Mouse (Mus musculus): ENCODE data around the gene Pdcd11. TPM values are rescaled to one million over a fixed set of nuclear protein-coding genes. Genes with fewer than 3 reads are reported as not detected.

The Pdcd11 gene
- polyA plus RNA-seq, 1 experiment from 2014 or later = 8.7 TPM

DNA sequence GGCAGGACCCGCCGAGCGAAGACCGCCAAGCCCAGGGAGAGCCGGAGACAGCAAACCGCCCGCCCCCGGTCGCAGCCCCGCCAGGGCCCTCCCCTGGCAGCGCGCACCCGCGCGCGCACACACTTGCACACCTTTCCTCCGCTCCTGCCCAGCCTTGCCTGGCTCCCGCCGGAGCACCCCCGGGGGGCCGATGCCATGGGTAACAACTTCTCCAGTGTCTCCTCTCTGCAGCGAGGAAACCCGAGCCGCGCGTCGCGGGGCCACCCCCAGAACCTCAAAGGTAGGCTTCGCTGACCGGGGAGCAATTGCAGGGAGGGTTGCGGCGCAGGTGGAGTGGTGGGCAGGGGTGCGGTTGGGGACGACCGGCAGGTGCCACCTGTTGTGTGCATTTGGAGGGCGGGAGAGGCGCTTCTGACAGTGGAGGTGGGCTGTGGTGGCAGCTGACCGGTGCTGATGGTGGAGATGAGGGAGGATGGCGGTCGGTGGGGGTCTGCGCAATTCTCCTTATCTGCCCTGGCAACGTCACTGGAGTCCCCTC lies 88.8 kb downstream of the Pdcd11 start:
- under 1% methylated on average over 42 of the region's 42 CpGs for WGBS
- H3K9me3 ChIP-seq = peaks cover 11% of the 10 kb centered on the region
- H3K36me3 ChIP-seq = no peaks in the 10 kb centered on the region
- peak overlapping the region; percentile 77 for H3K4me3 ChIP-seq
- H3K27me3 ChIP-seq (ENCODE audit: insufficient read depth, poor library complexity, severe bottlenecking) = peaks cover 71% of the 10 kb centered on the region
- peaks cover 28% of the 10 kb centered on the region for H3K4me1 ChIP-seq (replicated peaks)
- peak; percentile 38 for DNase-seq (ENCODE audit: low spot score)
- peak overlapping the region; percentile 77 for H3K27ac ChIP-seq

DNA sequence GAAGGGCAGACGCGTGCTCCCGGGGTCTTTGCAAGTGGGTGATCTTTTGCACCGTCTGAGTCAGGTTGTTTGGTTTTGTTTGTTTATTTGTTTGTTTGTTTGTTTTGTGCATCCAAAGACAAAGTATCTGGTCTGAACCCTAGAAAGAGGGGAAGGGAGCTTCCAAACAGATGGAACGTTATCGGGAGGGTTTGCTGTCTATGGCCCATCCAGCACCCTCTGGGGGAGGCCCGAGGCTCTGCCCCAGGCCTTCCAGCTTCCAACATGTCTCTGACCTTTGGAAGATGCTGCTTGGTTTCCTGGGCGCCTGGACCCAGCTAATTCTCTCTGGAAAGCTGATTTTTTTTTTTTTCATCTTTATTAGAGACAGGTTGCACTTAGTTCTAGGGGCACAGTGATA lies 89.4 kb downstream of the Pdcd11 start:
- H3K36me3 ChIP-seq = no peaks in the 10 kb centered on the region
- peak overlapping the region; percentile 77 for H3K4me3 ChIP-seq
- H3K27me3 ChIP-seq (ENCODE audit: insufficient read depth, poor library complexity, severe bottlenecking) = peaks cover 71% of the 10 kb centered on the region
- DNase-seq (ENCODE audit: low spot score) = no peak
- H3K9me3 ChIP-seq = peaks cover 11% of the 10 kb centered on the region
- peaks cover 30% of the 10 kb centered on the region for H3K4me1 ChIP-seq (replicated peaks)
- WGBS = 19% methylated on average over 8 of the region's 8 CpGs
- no peak overlapping the region for H3K27ac ChIP-seq

Other genes starting within 250 kb of the Pdcd11 start
- 75.7 and 248 TPM in 2 replicates for gene Ina, start 76.1 kb upstream of the Pdcd11 start, polyA plus RNA-seq (2016; fragmentation: Nextera tagmentation; extraction: Ambion mirVana)
- 65.1 and 69.6 TPM in 2 replicates for gene Nt5c2, start 75.6 kb upstream of the Pdcd11 start, polyA plus RNA-seq (2016; fragmentation: Nextera tagmentation; extraction: Ambion mirVana)
- 28.0 and 35.8 TPM in 2 replicates for gene Pcgf6, start 39.9 kb upstream of the Pdcd11 start, polyA plus RNA-seq (2016; fragmentation: Nextera tagmentation; extraction: Ambion mirVana)
- 6.7 and 7.0 TPM in 2 replicates for gene Taf5, start 23.0 kb upstream of the Pdcd11 start, polyA plus RNA-seq (2016; fragmentation: Nextera tagmentation; extraction: Ambion mirVana)
- gene Usmg5, start 121 bp upstream of the Pdcd11 start, polyA plus RNA-seq (2016; fragmentation: Nextera tagmentation; extraction: Ambion mirVana) = 1,105 and 1,298 TPM in 2 replicates
- 1.8 and 1.9 TPM in 2 replicates for gene Calhm2, start 47.5 kb downstream of the Pdcd11 start, polyA plus RNA-seq (2016; fragmentation: Nextera tagmentation; extraction: Ambion mirVana)
- gene Calhm1, start 53.5 kb downstream of the Pdcd11 start, polyA plus RNA-seq (2016; fragmentation: Nextera tagmentation; extraction: Ambion mirVana) = not detected in 2 replicates
- gene Calhm3, start 67.0 kb downstream of the Pdcd11 start, polyA plus RNA-seq (2016; fragmentation: Nextera tagmentation; extraction: Ambion mirVana) = not detected in 2 replicates
- gene Neurl1a, start 88.1 kb downstream of the Pdcd11 start, polyA plus RNA-seq (2016; fragmentation: Nextera tagmentation; extraction: Ambion mirVana) = 5.7 and 5.9 TPM in 2 replicates